Mouse (Mus musculus): ENCODE results near the gene Atg4d. TPM values are rescaled to one million over a fixed set of nuclear protein-coding genes. Genes with fewer than 3 reads are reported as not detected.

Gene Atg4d
- polyA plus RNA-seq, 1 experiment, result 23.5 TPM

DNA sequence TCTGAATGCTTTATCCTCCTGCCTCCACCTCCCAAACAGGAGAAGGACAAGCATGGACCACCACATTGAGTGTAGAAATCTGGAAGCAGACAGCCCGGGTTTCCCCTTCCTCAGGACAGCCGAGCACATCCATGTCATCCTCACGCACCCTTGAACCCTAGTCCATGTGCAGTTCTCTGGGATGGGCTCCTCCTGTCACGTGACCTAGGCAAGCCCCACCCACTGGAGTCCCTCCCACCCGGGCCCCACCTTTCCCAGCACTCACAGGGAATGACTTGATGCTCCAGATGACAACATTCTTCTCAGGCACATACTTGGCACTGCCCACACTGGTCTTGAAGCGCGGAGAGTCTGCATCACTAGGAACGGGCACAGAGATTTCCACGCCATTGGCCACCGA lies 33.9 kb downstream of the Atg4d start:
- Histone ChIP-seq H3K27ac (replicated peaks; ENCODE audit: low read depth, low read length) (no peak overlapping the region), H3K4me3 (ENCODE audit: insufficient read depth, low read depth, low read length) (no peak overlapping the region), H3K4me1 (ENCODE audit: control insufficient read depth, insufficient read depth, insufficient read length, low read length) (no peaks in the 10 kb centered on the region)

DNA sequence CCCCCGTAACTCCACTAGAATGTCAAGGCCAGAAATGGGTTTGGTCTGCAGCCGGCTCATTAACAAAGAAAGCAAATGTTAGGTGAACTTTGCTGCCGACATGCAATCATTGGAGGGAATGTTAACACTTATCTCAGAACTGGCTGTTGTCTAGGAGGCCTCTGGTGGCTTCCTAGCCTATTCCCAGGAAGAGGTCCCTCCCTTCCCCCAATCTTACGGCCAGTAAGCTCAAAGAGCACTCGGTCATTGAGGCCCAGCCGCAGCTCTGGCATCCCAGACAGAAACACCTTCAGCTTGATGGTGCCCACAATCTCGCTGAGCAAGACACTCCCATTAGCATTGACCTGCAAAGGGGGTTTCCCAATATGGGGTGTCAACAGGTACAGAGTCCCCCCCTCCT lies 40.0 kb downstream of the Atg4d start:
- Histone ChIP-seq H3K4me3 (ENCODE audit: insufficient read depth, low read depth, low read length) (no peak overlapping the region), H3K4me1 (ENCODE audit: control insufficient read depth, insufficient read depth, insufficient read length, low read length) (no peaks in the 10 kb centered on the region), H3K27ac (replicated peaks; ENCODE audit: low read depth, low read length) (no peak overlapping the region)

DNA sequence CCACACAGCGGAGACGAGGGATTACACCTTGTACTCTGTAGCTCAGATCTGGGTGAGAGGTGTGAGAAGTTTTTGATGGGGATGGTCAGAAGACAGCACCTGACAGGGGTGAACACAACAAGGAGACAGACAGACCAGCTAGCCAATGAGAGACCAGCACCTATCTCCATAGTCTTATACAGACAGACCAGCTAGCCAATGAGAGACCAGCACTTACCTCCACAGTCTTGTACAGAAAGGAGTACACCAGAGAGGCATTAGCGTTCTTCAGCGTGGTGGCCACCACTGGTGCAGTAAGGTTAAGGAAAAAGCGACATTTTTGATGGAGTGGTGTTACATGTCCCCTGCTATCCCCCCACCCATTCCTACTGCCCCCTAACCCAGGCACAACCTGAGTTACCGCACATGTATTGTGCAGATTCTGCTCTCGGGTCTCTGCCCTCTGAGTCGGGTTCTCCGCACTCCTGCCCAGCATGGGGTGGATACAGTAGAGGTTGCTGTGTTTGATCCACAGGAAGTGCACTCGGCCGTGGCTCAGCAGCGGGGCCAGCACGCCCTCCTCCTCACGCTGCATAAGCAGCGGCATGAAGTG lies 44.2 kb downstream of the Atg4d start:
- Histone ChIP-seq H3K4me1 (ENCODE audit: control insufficient read depth, insufficient read depth, insufficient read length, low read length) (no peaks in the 10 kb centered on the region), H3K27ac (replicated peaks; ENCODE audit: low read depth, low read length) (no peak overlapping the region), H3K4me3 (ENCODE audit: insufficient read depth, low read depth, low read length) (no peak overlapping the region)

DNA sequence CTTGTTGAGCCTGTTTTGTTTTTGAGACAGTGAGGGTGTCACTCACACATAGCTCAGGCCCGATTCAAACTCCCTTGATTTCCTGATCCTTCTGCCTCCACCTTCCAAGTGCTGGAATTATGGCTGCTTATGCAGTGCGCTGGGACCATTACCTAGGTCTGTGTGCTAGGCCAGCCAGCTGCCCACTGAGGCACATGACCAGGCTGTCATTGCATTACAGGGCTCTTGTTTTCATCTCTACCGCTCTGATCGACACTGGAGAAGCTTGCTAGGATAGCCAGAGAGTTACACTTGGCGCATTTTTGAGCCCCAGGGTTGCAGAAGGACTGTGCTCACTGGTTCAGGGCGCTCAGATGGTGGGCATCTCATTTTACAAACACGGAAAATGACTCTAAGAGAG lies 46.6 kb downstream of the Atg4d start:
- Histone ChIP-seq H3K27ac (replicated peaks; ENCODE audit: low read depth, low read length) (no peak overlapping the region), H3K4me1 (ENCODE audit: control insufficient read depth, insufficient read depth, insufficient read length, low read length) (no peaks in the 10 kb centered on the region), H3K4me3 (ENCODE audit: insufficient read depth, low read depth, low read length) (no peak overlapping the region)

DNA sequence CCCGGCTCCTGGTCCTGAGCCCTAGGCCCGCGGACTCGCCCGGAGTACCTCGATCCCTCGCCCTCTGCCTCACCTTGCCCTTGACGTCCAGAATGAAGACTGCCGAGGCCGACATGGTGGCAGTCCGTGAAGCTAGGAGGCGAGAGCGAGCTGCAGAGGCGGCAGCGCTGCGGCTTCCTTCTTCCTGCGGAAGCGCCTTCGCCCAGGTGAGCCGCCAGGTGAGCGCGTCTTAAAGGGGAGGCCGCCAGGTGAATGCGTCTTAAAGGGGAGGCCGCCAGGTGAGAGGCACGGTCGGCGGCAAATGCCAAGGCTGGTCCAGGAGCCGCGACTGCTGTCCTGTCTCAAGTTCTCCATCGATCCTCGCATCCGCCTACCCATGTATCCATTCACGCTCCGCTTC lies 47.0 kb downstream of the Atg4d start, which contains the start of gene Ap1m2:
TSS of gene Ap1m2 (minus strand) at position 204 of the 400 bp plus-strand sequence.
- H3K27ac ChIP-seq (replicated peaks; ENCODE audit: low read depth, low read length), result no peak within 1 kb of the TSS

DNA sequence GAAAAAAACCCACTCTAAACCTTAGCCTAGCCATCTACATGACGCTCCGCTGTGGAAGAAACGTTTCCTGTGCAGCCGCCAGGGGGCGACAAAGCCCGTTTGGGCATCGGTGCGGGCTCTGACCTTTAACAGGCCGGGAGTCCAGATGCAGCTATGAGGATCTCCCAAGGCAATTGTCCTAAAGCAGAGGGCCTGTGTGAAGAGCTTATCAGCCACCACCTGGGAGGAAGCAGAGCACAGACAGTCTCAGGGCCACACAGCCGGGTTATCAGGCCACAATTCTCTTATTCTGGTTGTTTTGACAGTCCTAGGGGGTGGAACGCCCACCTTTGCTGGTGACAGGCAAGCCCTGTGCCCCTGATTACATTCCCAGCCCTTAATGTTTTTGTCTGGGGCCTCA lies 48.3 kb downstream of the Atg4d start:
- no peak overlapping the region for H3K27ac ChIP-seq (replicated peaks; ENCODE audit: low read depth, low read length)
- H3K4me3 ChIP-seq (ENCODE audit: insufficient read depth, low read depth, low read length), result no peak overlapping the region

More for the DNA sequence above, 47.0 kb downstream of the Atg4d start, which contains the start of gene Ap1m2:
- Histone ChIP-seq H3K4me1 (ENCODE audit: control insufficient read depth, insufficient read depth, insufficient read length, low read length) (no peaks in the 10 kb centered on the region), H3K4me3 (ENCODE audit: insufficient read depth, low read depth, low read length) (no peak within 1 kb of the TSS)

DNA sequence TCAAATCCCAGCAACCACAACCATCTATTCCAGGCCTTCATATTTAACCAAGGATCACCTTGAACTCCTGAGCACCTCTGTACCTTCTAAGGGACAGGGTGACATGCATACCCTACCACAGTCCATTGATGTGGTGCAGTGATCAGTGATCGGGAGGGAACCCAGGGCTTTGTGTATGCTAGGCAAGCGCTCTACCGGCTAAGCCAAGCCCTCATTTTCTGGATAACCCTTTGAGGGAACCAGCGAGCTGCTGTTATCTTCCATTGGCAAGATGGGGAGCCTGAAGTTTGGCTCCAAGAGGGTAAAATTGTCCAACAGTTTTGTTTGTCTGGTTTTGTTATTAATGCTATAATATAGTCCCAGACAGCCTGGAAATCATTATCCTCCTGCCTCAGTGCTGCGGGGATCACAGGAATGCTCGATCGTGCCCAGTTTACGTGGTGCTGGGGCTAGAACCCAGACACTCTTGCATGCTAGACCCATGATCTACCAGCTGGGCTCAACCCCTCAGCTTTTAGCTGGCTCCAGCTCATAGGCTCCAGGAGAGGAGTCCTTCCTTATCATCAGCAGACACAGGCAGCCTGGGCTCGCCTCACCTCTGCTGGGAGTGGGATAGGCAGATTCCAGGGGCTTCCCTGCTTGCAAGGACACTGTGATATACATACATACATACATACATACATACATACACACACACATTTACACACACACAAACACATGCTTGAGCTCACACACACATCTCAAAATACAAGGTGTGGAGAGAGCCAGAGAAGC lies 49.5 kb downstream of the Atg4d start:
- H3K4me3 ChIP-seq (ENCODE audit: insufficient read depth, low read depth, low read length), result no peak overlapping the region
- no peaks in the 10 kb centered on the region for H3K4me1 ChIP-seq (ENCODE audit: control insufficient read depth, insufficient read depth, insufficient read length, low read length)
- no peak overlapping the region for H3K27ac ChIP-seq (replicated peaks; ENCODE audit: low read depth, low read length)

More for the DNA sequence above, 48.3 kb downstream of the Atg4d start:
- no peaks in the 10 kb centered on the region for H3K4me1 ChIP-seq (ENCODE audit: control insufficient read depth, insufficient read depth, insufficient read length, low read length)

DNA sequence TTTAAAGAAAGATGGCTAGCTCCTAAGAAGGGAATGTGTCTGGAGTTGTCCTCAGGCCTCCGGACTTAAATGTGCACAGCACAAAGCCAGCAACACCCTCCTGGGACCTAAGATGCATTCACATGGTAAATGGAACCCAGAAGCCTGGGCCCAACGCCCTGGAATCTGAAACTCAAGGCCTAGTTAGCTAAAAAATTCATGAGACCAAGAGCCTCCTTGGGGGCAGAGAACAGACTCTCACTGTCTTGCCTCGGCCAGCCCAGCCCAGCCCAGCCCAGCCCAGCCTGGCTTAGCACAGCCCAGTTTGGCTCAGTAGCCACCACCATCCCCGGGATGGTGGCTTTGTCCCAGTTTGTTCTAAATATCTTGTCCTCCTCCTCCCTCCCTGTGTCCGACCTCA lies 50.3 kb downstream of the Atg4d start:
- 0 out of 2 replicates have a peak, but pooled peaks cover 2% of the 10 kb centered on the region for H3K4me1 ChIP-seq (ENCODE audit: control insufficient read depth, insufficient read depth, insufficient read length, low read length)
- H3K27ac ChIP-seq (replicated peaks; ENCODE audit: low read depth, low read length), result no peak overlapping the region

DNA sequence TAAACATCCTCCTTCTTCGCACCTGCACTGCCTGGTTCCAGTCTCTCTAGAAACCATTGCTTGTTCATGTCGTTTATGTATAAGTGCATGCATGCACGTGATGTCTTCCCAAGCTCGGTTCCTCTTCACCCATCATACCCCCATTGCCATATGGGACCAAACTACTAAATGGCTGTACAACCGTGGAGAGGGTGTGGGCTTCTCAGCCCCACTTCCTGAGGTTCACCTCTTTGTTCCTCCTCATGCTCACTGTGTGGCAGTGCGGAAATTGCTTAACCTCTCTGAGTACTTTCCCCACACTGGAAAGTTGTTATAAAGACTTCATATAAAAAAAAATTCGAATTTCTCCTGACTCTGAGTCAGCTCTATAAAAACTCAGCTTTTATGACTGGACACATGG lies 51.6 kb downstream of the Atg4d start:
- no peak overlapping the region for H3K27ac ChIP-seq (replicated peaks; ENCODE audit: low read depth, low read length)
- no peak overlapping the region for H3K4me3 ChIP-seq (ENCODE audit: insufficient read depth, low read depth, low read length)
- 0 out of 2 replicates have a peak, but pooled peaks cover 2% of the 10 kb centered on the region for H3K4me1 ChIP-seq (ENCODE audit: control insufficient read depth, insufficient read depth, insufficient read length, low read length)

More for the DNA sequence above, 50.3 kb downstream of the Atg4d start:
- no peak overlapping the region for H3K4me3 ChIP-seq (ENCODE audit: insufficient read depth, low read depth, low read length)

DNA sequence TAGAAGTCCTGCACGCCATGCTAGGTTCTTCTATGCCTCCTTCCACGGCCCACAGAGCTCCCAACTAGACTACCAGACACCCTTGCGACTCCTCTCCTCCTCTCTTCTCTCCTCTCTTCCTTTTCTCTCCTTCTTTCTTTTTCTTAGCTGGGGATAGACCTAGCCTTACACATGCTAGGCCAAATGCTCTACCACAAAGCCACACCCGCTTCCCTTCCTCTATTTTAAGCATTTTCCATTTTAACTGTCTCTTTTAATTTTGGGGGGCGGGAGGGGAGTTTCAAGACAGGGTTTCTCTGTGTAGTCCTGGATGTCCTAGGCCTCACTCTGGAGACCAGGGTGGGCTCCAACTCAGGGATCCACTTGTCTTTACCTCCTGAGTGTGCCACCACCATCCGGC lies 53.7 kb downstream of the Atg4d start:
- Histone ChIP-seq H3K4me1 (ENCODE audit: control insufficient read depth, insufficient read depth, insufficient read length, low read length) (0 out of 2 replicates have a peak, but pooled peaks cover 4% of the 10 kb centered on the region), H3K4me3 (ENCODE audit: insufficient read depth, low read depth, low read length) (no peak overlapping the region), H3K27ac (replicated peaks; ENCODE audit: low read depth, low read length) (no peak overlapping the region)

DNA sequence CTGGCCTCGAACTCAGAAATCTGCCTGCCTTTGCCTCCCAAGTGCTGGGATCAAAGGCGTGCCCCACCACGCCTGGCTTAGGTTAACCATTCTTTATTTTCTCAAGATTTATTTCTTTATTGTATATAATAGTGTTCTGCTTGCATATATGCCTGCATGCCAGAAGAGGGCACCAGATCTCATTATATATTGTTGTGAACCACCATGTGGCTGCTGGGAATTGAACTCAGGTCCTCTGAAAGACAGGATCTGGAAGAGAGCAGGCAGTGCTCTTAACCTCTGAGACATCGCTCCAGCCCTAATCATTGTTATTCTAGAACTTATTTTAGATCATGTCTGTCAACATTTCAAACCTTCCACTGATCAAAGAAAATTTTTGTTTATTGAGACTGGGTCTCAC lies 54.4 kb downstream of the Atg4d start:
- Histone ChIP-seq H3K4me1 (ENCODE audit: control insufficient read depth, insufficient read depth, insufficient read length, low read length) (peaks cover 9% of the 10 kb centered on the region), H3K27ac (replicated peaks; ENCODE audit: low read depth, low read length) (no peak overlapping the region), H3K4me3 (ENCODE audit: insufficient read depth, low read depth, low read length) (no peak overlapping the region)

DNA sequence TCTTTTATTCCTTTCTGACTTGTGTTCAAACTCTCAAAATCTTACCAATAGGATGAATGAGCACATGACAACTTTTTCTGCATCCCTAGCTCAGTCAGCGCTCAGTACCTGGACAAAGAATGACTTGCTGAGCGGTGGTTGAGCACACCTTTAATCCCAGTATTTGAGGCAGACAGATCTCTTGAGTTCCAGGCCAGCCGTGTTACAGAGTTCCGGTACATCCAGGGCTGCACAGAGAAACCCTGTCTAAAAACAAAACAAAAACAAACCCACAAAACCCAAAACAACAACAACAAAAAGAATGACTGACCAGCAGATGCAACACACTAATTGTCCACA lies 55.2 kb downstream of the Atg4d start:
- H3K4me3 ChIP-seq (ENCODE audit: insufficient read depth, low read depth, low read length), result peak overlapping the region; percentile 95
- H3K27ac ChIP-seq (replicated peaks; ENCODE audit: low read depth, low read length), result no peak overlapping the region
- H3K4me1 ChIP-seq (ENCODE audit: control insufficient read depth, insufficient read depth, insufficient read length, low read length), result peaks cover 10% of the 10 kb centered on the region

DNA sequence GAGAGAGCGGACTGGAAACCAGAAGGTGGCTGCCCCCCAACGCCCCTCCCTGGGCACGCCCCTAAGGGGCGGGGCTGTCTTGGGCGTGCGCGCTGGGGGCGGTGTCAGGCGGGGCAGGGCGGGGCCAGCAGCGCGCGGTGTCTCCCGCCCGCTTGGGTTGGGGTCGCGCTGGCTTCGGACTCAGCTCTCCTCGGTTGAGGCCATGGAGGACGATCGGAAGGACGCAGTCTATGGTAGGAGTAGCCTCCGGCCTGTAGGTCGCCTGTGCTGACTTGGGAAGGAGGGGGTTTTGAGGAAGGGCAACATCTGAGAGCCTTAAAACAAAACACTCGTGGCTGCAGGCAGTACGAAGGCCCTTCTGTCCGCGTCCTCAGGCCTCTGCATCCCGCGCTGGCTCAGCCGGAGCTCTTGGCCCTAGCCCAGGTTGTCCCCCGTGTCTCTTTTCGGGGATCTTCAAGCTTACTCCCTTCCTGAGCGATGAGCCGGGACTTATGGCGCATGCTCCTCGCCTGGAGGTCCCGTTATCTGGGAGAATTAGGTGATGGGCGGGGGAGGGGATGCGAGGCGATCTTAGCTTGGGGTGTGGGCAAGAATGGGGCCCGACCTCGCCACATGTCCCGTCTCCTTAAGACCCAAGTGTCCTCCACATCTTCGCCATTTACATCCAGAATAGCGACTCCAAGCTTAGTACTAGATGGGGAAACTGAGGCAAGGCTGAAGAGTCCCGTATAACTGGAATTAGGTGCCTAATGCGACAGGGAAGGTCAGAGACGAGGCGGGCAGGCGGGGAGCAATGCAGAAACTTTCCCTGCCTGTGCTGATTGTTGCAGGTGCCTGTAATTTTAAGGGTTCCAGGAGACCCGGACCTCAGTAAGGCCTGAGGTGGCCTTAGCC lies 55.8 kb downstream of the Atg4d start, which contains the start of gene Slc44a2:
TSS of gene Slc44a2 (plus strand) at position 80 of the 894 bp plus-strand sequence.
- Histone ChIP-seq H3K4me1 (ENCODE audit: control insufficient read depth, insufficient read depth, insufficient read length, low read length) (peaks cover 10% of the 10 kb centered on the region), H3K4me3 (ENCODE audit: insufficient read depth, low read depth, low read length) (peak within 1 kb of the TSS; percentile 95), H3K27ac (replicated peaks; ENCODE audit: low read depth, low read length) (peak within 1 kb of the TSS; percentile 56)

DNA sequence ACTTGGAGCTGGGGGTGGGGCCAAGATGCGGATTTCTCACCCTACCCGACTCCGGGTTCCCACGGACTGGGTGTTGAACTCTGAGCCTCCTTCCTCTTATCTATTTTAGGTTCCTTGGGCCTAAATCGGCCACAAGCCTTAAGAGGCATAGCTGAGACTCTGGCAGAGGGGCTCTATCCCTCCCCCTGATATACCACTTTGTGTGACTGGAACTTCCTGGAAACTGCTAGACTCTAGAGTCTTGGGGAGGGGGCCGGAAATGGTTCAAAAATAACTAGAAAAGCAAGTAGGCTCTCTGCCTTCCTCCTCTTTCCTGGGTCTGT lies 56.4 kb downstream of the Atg4d start:
- H3K4me3 ChIP-seq (ENCODE audit: insufficient read depth, low read depth, low read length), result peak overlapping the region; percentile 95
- H3K4me1 ChIP-seq (ENCODE audit: control insufficient read depth, insufficient read depth, insufficient read length, low read length), result peaks cover 10% of the 10 kb centered on the region
- peak overlapping the region; percentile 56 for H3K27ac ChIP-seq (replicated peaks; ENCODE audit: low read depth, low read length)

DNA sequence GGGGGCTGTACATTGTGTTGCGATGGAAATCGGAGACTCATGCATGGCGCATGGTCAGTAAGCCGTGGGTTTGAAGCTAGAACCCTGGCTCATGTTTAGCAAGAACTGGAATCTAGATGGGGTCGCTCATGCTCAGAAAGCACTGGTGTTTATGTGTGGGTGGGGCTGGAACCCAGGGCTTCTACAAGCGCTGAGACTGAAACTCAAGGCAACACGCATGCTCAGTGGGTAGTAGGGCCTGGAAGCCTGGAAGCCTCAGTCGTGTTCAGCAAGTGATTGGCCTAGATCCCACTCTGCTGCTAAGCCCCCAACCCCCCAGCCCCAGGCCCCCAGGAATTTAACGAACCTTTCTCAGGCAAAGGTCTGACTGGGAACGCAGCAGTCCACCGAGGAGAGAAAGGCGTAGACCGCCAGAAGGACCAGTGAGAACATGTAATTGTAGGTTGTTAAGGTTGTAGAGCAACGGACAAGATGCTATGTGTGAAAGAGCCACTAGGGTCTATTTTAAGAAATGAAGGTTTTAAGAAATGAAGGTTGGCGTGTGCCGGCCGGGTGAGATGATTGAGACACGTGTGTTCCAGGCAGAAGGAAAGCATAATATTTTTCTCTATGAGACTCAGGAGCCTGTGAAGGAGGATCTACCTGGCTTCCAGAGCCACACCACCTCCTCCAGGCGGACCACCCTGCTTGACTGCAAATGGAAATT lies 57.3 kb downstream of the Atg4d start:
- Histone ChIP-seq H3K4me1 (ENCODE audit: control insufficient read depth, insufficient read depth, insufficient read length, low read length) (peaks cover 10% of the 10 kb centered on the region), H3K27ac (replicated peaks; ENCODE audit: low read depth, low read length) (peak overlapping the region; percentile 56; the same call in 1 of the 2 replicates), H3K4me3 (ENCODE audit: insufficient read depth, low read depth, low read length) (peak overlapping the region; percentile 95; the same call in 1 of the 2 replicates)

Measured in brown adipose tissue, adult 24 weeks (tissue).